Mouse (Mus musculus) heart, postnatal 0 days (tissue): ENCODE data around the gene Cox4i1.

Source experiments
- CTCF ChIP-seq: IDR thresholded peaks from 2 replicates; pipeline ENCODE4 v1.5.1; 2016; ENCODE audit warnings: antibody characterized with exemption, control low read depth, low read depth
- EP300 ChIP-seq: IDR thresholded peaks from 2 replicates; pipeline ENCODE4 v1.6.1; 2016; ENCODE audit warnings: antibody characterized with exemption, low read depth

GRCm38 (mm10) chr8:120668374-120668905 lies 418 bp downstream of the Cox4i1 start, which contains the start of gene Emc8:
- TF ChIP-seq CTCF (no peak), EP300 (no peak)
